Mouse (Mus musculus) hindbrain, embryonic 13.5 days (tissue): ENCODE data around the gene Prkcb. TPM values are rescaled to one million over a fixed set of nuclear protein-coding genes. Genes with fewer than 3 reads are reported as not detected.

Experiments
- ATAC-seq: fragments of 200-750 bp; cut with Nextera tagmentation; 2 replicates; pipeline ENCODE4 v1.8.0; 2017; ENCODE audit warnings: moderate TSS enrichment; ENCODE audit not compliant: low FRiP score
- H3K27ac ChIP-seq: fragments of 300-500 bp; sonication (generic); 2 replicates; pipeline ENCODE4 v1.5.1; 2015; ENCODE audit warnings: inconsistent platforms, mild to moderate bottlenecking, moderate library complexity
- H3K27me3 ChIP-seq: fragments of 300-500 bp; sonication (generic); 2 replicates; pipeline ENCODE4 v1.6.1; 2015; ENCODE audit warnings: mild to moderate bottlenecking, inconsistent platforms
- H3K36me3 ChIP-seq: fragments of 300-500 bp; sonication (generic); 2 replicates; pipeline ENCODE4 v1.6.1; 2015; ENCODE audit warnings: mild to moderate bottlenecking, inconsistent platforms
- H3K4me1 ChIP-seq: fragments of 300-500 bp; sonication (generic); replicated peaks from 2 replicates; pipeline ENCODE4 v1.6.1; 2015; ENCODE audit warnings: inconsistent platforms
- H3K4me2 ChIP-seq: fragments of 300-500 bp; sonication (generic); 2 replicates; pipeline ENCODE4 v1.6.1; 2015; ENCODE audit warnings: inconsistent platforms, mild to moderate bottlenecking, moderate library complexity
- H3K4me3 ChIP-seq: fragments of 300-500 bp; sonication (generic); 2 replicates; pipeline ENCODE4 v1.5.1; 2015; ENCODE audit warnings: mild to moderate bottlenecking, inconsistent platforms
- H3K9ac ChIP-seq: fragments of 300-500 bp; sonication (generic); 2 replicates; pipeline ENCODE4 v1.6.1; 2015; ENCODE audit warnings: mild to moderate bottlenecking, inconsistent platforms
- H3K9me3 ChIP-seq: fragments of 300-500 bp; sonication (generic); 2 replicates; pipeline ENCODE4 v1.6.1; 2016; ENCODE audit warnings: inconsistent platforms
- WGBS: fragments of 180-500 bp; shearing (Covaris S2); methylation state at CpG from one replicate; pipeline ENCODE4 v1.1.7; 2015; 5-methylcytosine and 5-hydroxymethylcytosine counted together
- polyA plus RNA-seq: library from polyadenylated mRNA; unstranded; fragments of >200 nt; fragmentation: Nextera tagmentation; extraction: Ambion mirVana; gene quantifications from 2 replicates; pipeline ENCODE4 v1.2.1, GENCODE M21; 2015

The Prkcb gene
- polyA plus RNA-seq, 1 experiment from 2014 or later: 58.1 TPM

DNA sequence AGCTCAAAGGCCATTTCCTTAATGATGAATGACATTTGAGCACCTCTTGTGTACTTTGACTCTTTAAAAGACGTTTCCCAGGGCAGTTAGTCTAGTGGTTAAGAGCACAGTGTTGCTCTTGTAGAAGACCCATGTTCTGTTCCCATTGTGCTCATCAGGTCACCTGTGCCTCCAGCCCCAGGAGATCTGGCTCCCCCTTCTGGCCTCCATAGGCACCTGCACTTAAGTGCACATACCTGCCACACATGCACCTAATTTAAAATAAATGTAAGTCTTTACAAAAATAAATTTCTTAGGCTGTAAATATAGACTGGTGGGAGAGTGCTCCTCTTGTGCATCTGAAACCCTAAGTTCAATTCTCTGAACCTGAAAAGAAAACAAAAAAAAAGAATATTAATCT, 335.2 kb downstream of the Prkcb start:
- Histone ChIP-seq H3K27me3 (no peaks in the 10 kb centered on the region), H3K27ac (no peak overlapping the region), H3K36me3 (no peaks in the 10 kb centered on the region), H3K9ac (no peak overlapping the region), H3K9me3 (no peaks in the 10 kb centered on the region), H3K4me3 (no peak overlapping the region), H3K4me1 (peaks cover 17% of the 10 kb centered on the region), H3K4me2 (no peak overlapping the region)
- WGBS: 67% methylated on average over 1 of the region's 1 CpGs
- no peak for ATAC-seq

DNA sequence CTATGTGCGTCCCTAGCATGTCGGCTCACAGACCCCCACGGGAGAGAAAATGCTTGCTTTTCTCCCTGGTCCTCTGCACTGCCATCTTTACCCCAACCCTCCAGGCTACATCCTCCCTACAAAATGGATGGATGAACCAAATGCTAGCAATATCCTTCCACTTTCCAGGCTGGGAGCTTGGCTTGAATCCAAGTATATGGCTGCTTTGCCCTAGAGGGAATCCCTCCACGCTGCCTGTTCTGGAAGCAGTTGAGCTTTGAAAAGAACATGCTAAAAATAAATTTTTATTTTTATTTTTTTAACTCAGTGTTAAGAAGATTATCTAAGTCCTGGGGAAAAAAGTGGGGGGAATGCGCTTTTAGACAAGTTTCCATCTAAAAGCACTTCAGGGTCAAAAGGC, 339.5 kb downstream of the Prkcb start:
- Histone ChIP-seq H3K27me3 (no peaks in the 10 kb centered on the region), H3K4me3 (no peak overlapping the region), H3K4me2 (no peak overlapping the region), H3K36me3 (no peaks in the 10 kb centered on the region), H3K9ac (no peak overlapping the region), H3K27ac (no peak overlapping the region), H3K4me1 (peaks cover 3% of the 10 kb centered on the region), H3K9me3 (no peaks in the 10 kb centered on the region)
- no peak for ATAC-seq
- WGBS: 87% methylated on average over 5 of the region's 5 CpGs

DNA sequence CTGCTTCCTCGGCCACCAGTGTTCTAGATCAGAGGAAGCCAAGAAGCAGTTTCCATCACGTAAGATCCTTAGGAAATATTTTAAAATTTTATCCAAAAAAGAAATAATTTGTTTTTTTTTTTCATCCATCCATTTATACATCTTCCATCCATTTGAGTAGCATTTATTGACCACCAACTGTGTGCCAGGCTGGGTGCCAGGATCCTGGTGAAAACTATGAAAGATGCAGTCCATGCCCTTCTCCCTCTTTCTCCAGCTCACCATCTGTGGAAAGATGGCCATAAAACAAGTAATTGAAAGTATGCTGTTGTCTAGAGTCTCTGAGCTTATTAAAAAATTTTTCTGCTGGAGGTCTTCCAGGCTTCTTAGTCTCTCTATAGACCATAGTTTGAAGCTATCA, 341.8 kb downstream of the Prkcb start:
- no peak for ATAC-seq
- no peaks in the 10 kb centered on the region for H3K27me3 ChIP-seq
- no peaks in the 10 kb centered on the region for H3K36me3 ChIP-seq
- no peak overlapping the region for H3K9ac ChIP-seq
- no peak overlapping the region for H3K4me2 ChIP-seq
- 90% methylated on average over 2 of the region's 2 CpGs for WGBS
- no peaks in the 10 kb centered on the region for H3K9me3 ChIP-seq
- H3K4me1 ChIP-seq: no peaks in the 10 kb centered on the region; the same call in none of the 2 replicates
- H3K4me3 ChIP-seq: no peak overlapping the region
- no peak overlapping the region for H3K27ac ChIP-seq

DNA sequence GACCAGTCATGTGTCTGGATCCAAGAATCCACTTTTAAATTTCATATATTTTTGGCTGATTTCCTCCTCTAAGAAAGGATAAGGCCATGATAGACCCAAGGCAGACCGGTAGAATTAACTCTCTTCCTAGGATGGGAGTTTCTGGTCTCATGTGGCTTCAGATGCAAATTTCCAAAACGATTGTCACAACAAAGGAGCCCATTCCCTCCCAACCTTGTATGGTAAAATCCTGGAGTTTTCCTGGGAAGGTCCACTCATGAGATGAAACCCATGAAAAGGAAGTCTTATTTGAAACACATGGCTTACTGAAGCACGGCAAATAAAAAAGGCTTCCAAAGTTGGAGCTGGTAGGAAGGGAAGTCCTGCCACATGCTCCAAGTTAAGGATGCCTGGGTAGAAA, 342.6 kb downstream of the Prkcb start:
- ATAC-seq: no peak
- Histone ChIP-seq H3K9me3 (no peaks in the 10 kb centered on the region), H3K4me3 (no peak overlapping the region)

DNA sequence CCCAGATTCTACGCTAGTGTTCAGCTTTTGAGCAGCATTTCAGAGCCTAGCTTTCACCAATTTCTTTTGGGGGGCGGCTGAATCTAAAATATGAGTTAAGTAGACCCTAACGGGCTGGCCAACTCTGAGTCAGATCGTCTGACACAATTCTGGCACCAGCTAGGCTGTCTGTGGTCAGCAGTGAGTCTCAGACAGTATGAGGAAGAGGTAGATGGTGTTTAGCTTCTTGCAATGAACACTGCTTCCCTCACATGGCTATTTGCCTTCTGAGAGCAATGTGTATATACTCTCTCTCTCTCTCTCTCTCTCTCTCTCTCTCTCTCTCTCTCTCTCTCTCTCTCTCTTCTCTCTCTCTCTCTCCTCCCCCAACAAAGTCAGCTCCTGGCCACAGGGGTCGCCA, 344.4 kb downstream of the Prkcb start:
- 85% methylated on average over 5 of the region's 5 CpGs for WGBS
- Histone ChIP-seq H3K27ac (no peak overlapping the region), H3K9ac (no peak overlapping the region), H3K4me2 (no peak overlapping the region), H3K9me3 (no peaks in the 10 kb centered on the region), H3K4me1 (no peaks in the 10 kb centered on the region; the same call in none of the 2 replicates), H3K36me3 (no peaks in the 10 kb centered on the region), H3K4me3 (no peak overlapping the region), H3K27me3 (no peaks in the 10 kb centered on the region)
- ATAC-seq: no peak

More for the DNA sequence above, 342.6 kb downstream of the Prkcb start:
- H3K4me1 ChIP-seq: no peaks in the 10 kb centered on the region; the same call in none of the 2 replicates
- H3K27ac ChIP-seq: no peak overlapping the region
- no peak overlapping the region for H3K9ac ChIP-seq
- no peaks in the 10 kb centered on the region for H3K27me3 ChIP-seq
- WGBS: 76% methylated on average over 3 of the region's 3 CpGs
- H3K4me2 ChIP-seq: no peak overlapping the region
- H3K36me3 ChIP-seq: no peaks in the 10 kb centered on the region

DNA sequence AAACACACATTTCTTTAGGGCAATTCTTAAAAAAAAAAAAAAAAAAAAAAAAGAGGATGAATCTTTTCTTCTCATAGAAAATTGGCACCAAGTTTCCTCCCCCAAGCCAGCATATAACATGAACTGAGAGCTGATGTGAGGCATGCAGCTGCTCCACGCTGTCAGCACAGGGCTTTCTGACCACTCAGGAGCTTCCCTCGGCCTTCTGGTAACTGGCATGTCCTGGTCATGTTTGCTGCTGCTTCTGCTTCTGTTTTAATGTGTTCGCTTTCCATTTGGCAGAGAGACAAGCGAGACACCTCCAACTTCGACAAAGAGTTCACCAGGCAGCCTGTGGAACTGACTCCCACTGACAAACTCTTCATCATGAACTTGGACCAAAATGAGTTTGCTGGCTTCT, 344.9 kb downstream of the Prkcb start:
- Histone ChIP-seq H3K9me3 (no peaks in the 10 kb centered on the region), H3K9ac (no peak overlapping the region), H3K36me3 (no peaks in the 10 kb centered on the region), H3K27me3 (no peaks in the 10 kb centered on the region), H3K4me2 (no peak overlapping the region), H3K4me1 (no peaks in the 10 kb centered on the region; the same call in 1 of the 2 replicates), H3K4me3 (no peak overlapping the region), H3K27ac (no peak overlapping the region)
- 95% methylated on average over 5 of the region's 5 CpGs for WGBS
- ATAC-seq: no peak

DNA sequence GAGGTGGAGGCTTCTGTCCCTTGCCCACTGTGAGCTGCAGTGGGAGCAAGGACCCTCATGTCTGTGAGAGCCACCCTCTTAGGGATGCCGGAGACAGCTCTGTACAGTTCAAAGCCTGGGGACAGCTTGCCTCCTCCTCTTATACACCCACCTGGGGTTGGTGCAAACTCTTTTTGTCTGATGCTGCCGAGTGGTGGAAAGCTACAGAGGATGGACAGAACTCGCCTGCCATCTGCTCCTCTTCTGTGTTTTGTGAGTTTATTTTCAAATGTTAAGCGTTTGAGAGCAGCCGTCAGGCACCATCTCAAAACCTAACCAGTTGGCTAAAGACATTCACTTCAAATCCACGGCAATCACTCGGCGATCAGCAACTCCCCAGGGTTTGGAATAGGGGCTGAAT, 355.1 kb downstream of the Prkcb start:
- H3K9me3 ChIP-seq: no peaks in the 10 kb centered on the region
- H3K4me2 ChIP-seq: no peak overlapping the region
- no peaks in the 10 kb centered on the region for H3K27me3 ChIP-seq
- 87% methylated on average over 8 of the region's 8 CpGs for WGBS
- no peaks in the 10 kb centered on the region for H3K36me3 ChIP-seq
- ATAC-seq: no peak
- H3K9ac ChIP-seq: no peak overlapping the region
- H3K4me3 ChIP-seq: no peak overlapping the region
- no peak overlapping the region for H3K27ac ChIP-seq
- H3K4me1 ChIP-seq: no peaks in the 10 kb centered on the region

DNA sequence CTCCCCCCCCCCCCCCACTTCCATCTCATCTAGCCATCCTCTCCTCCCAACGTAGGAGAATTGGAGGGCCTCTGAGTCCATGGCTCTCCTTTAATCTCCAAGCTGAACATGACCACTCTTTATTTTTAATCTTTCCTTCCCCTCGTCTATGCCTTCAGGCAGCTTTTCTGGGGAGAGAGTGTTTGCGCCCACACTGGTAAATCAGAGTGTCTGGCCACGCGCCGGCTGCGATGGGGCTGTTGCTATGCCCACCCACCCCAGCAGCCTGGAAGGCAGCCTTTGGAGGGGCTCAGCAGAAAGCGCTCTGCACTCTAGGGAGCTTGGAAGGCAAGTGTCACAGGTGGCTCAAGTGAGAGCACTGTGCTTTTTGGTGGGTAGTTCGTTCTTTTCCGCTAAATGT, 360.8 kb downstream of the Prkcb start:
- Histone ChIP-seq H3K4me1 (no peaks in the 10 kb centered on the region), H3K27me3 (no peaks in the 10 kb centered on the region), H3K36me3 (no peaks in the 10 kb centered on the region), H3K4me3 (no peak overlapping the region), H3K4me2 (no peak overlapping the region), H3K9me3 (no peaks in the 10 kb centered on the region), H3K27ac (no peak overlapping the region), H3K9ac (no peak overlapping the region)
- ATAC-seq: no peak
- WGBS: 89% methylated on average over 10 of the region's 10 CpGs

DNA sequence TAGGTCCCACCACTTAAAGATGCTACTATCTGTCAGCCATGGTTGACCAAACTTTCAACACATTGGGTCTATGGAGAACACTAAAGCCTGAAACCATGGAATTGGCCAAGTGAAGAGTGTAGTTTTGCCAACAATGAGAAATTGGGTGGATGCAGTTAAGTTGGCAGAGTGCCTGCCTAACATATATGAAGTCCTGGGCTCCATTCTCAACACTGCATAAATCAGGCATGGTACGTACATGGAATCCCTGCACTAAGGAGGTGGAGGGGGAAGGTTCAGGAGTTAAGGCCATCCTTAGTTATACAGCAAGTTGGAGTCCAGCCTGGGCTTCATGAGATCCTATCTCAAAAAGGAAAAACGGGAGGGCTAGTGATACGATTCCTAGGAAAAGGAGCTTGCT, 364.0 kb downstream of the Prkcb start:
- ATAC-seq: no peak
- no peak overlapping the region for H3K4me3 ChIP-seq
- H3K4me1 ChIP-seq: no peaks in the 10 kb centered on the region
- no peaks in the 10 kb centered on the region for H3K36me3 ChIP-seq
- no peak overlapping the region for H3K9ac ChIP-seq
- H3K27ac ChIP-seq: no peak overlapping the region
- H3K27me3 ChIP-seq: no peaks in the 10 kb centered on the region
- no peaks in the 10 kb centered on the region for H3K9me3 ChIP-seq
- 83% methylated on average over 3 of the region's 3 CpGs for WGBS
- no peak overlapping the region for H3K4me2 ChIP-seq

DNA sequence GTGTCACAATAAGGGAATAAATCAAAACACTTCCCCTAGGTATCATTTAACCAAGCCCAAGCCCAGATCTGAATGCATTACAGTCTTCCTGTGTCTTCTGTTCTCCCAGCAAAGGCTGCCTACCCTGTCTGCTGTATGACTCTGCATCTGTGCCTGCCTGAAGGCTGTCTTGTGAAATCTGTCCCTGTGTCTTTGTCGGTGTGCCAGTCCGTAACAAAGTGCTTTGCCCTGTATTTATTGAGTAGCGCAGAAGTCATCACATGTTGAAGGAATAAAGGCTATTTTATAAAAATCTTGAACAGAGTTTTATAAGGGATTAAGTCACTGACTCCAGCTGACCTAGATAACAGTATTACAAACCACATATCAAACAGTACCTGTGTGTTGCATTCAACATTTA, 368.1 kb downstream of the Prkcb start:
- Histone ChIP-seq H3K9ac (no peak overlapping the region), H3K9me3 (no peaks in the 10 kb centered on the region), H3K27me3 (no peaks in the 10 kb centered on the region), H3K36me3 (no peaks in the 10 kb centered on the region), H3K4me1 (no peaks in the 10 kb centered on the region), H3K27ac (no peak overlapping the region), H3K4me2 (no peak overlapping the region), H3K4me3 (no peak overlapping the region)
- no peak for ATAC-seq
- WGBS: 87% methylated on average over 3 of the region's 3 CpGs

DNA sequence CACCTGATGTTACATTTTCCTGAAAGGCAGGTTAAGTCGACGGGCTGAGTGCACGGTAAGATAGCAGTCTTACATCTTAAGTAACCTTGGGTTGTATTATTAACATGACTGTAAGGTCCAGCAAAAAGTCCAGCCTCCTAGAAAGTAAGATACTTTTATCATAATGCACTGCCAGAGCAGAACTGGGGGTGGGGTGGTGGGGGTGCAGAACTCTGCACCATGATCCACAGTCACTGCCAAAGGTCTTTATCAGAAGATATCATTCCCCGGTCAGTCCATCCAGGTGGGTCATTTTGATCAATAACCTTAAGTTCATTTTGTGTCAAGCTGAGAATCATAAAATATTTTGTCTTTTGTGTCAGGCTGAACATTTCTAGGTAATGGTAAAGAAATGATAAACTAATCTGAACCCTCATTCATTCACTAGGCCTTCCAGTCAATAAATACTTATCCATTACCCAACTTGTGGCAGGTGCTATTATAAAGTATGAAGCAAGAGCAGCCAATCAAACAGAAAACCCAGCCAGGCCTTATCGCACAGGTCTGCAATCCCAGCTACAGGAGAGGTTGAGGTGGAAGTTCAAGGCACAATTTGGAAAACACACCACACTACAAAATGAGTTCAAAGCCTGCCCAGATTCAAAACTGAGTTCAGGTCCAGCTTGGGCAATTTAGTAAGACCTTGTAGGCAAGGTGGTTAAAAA, 369.0 kb downstream of the Prkcb start:
- Histone ChIP-seq H3K4me2 (no peak overlapping the region), H3K4me1 (no peaks in the 10 kb centered on the region), H3K4me3 (no peak overlapping the region), H3K27ac (no peak overlapping the region), H3K9me3 (no peaks in the 10 kb centered on the region), H3K36me3 (no peaks in the 10 kb centered on the region), H3K9ac (no peak overlapping the region), H3K27me3 (no peaks in the 10 kb centered on the region)
- WGBS: 93% methylated on average over 5 of the region's 5 CpGs
- no peak for ATAC-seq

DNA sequence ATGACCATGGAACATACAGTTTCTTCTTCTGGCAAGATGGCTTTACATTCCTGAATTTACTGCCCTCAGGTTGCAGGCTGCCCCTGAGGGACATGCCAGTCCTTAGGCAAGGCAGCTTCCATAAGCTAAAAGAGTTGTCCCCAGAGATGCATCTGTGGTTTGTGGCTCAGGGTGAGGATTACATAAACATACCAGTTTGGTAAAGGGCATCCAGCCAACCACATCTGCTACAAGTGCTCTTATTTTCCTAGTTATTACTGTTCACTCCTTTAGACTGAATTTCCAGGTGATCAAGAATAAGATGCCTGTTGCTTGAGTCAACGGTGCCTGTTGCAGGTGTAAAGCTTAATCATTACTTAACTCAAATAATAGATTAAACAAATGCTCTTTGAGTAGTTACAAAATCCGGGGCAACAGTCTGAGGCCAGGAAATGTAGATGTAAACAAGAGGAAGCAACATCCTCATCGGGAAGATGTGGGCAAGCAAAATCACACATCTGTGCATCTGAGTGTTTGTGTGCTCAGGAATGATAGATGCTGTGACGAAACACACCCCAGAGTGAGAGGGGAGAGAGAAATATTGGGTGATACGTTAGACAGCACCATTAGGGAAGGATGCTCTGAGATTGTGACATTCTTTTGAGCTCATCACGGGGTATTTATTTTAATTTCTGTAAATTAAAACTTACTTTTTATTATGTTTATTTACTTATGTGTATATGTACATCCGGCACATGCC, 376.9 kb downstream of the Prkcb start:
- 80% methylated on average over 7 of the region's 7 CpGs for WGBS
- Histone ChIP-seq H3K27me3 (peaks cover 7% of the 10 kb centered on the region; the same call in 1 of the 2 replicates), H3K27ac (no peak overlapping the region), H3K9me3 (no peaks in the 10 kb centered on the region), H3K4me3 (no peak overlapping the region), H3K4me1 (peaks cover 3% of the 10 kb centered on the region), H3K9ac (no peak overlapping the region), H3K36me3 (no peaks in the 10 kb centered on the region), H3K4me2 (no peak overlapping the region)
- no peak for ATAC-seq

DNA sequence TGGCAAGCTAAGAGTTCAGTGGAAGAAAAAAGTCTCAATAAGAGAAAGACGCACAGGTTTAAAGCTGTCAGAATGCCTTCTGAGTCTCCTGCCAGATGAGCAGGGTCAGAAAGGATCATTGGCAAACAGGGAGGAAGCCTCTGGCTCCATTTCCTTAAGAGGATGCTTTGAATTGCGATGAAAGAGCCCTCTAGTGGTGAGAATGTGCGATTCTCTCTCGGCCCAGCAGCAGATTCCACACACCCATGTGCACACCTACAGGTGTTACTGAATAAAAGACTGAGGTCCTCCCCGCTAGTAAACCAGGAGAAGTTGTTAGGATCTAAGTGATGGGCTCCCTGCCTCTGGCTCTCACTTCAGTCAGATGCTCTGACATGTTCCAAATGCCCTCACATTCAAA, 379.4 kb downstream of the Prkcb start:
- Histone ChIP-seq H3K27ac (no peak overlapping the region), H3K36me3 (no peaks in the 10 kb centered on the region), H3K27me3 (peaks cover 16% of the 10 kb centered on the region; the same call in 1 of the 2 replicates), H3K4me2 (no peak overlapping the region), H3K4me1 (peaks cover 15% of the 10 kb centered on the region), H3K9ac (no peak overlapping the region), H3K4me3 (no peak overlapping the region), H3K9me3 (no peaks in the 10 kb centered on the region)
- WGBS: 31% methylated on average over 5 of the region's 5 CpGs
- ATAC-seq: no peak
